Mouse (Mus musculus) testis, postnatal 14 days (tissue): ENCODE data around the gene Xrcc2.

ENCODE experiments used
- DNase-seq: peaks from one replicate; pipeline ENCODE4 v3.0.0; 2021; ENCODE audit warnings: low spot score

Gene Xrcc2

GRCm38 (mm10) chr5:25668306-25668705 lies 37.3 kb downstream of the Xrcc2 start:
- no peak for DNase-seq

DNA sequence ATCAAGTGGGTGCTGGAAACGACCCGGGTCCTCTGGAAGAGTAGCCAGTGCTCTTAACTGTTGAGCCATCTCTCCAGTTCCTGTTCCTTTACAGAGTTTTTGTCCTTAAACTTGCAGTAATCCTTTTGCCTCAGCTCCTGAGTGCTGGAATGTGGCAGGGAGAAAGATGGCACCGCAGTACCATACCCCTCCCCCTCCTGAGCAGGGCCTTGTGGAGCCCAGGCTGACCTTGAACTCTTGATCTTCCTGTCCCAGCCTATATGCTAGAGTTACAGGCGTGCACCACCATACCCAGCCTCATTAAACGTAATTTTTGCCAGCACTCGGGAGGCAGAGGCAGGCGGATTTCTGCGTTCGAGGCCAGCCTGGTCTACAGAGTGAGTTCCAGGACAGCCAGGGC lies 38.9 kb downstream of the Xrcc2 start:
- no peak for DNase-seq

DNA sequence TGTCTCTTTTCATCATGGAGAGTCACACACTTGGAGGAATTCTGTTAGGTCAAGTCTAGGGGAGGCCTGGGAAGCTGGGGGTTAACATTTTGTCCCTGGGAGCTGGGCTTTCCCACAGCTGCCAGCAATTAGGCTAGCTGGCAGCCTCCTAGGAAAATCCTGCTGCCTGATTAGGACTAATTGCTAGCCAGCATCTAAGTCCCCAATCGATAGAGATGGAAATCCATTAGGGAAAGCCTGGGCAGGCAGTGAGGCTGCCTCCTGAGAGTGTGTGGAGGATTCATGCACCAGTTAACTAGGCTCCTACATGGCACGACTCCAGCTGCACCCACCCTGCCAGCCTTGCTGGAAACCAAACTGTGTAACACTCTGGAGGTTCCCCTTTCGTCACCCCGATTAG lies 39.5 kb downstream of the Xrcc2 start:
- no peak for DNase-seq

- DNase-seq: no peak
Measured at GRCm38 (mm10) chr5:25665516-25665915, 40.1 kb downstream of the Xrcc2 start.

DNA sequence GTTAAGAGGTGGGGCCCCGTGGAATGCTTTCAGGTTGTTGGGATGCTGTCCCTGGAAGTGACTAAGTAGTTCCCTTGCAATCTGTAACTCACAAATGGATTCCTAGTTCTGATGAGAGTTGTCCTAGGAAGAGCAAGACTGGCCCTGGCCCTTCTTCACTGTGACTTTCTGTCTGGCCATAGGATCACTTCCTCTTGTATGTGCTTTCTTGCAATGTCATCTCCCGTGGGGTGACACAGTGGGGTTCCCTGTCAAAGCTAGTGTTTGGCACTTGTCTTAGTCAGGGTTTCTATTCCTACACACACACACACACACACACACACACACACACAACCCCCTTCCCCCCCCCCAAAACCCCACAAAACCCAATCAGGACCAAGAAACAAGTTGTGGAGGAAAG lies 42.5 kb downstream of the Xrcc2 start:
- DNase-seq: no peak

GRCm38 (mm10) chr5:25654578-25654987 lies 51.0 kb downstream of the Xrcc2 start:
- DNase-seq: peak; percentile 15

DNA sequence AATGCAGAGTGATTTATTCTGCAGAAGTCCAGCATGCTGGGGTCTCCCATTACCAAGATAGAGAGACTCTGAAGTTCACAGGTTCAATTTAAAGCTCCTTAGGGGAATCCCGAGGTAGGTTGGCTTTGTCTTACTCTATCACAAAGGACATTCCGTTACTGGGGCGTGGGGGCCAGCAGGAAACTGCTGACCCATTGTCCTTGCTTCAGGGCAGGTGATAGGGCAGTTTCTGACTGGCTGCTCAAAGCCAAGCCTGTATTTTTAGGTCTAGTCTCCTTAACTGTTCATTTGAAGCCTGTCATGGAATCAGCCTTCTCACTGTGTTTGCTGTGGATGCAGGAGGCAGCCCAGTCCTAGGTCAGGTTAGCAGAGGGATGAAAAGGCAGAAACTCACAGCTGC lies 52.2 kb downstream of the Xrcc2 start:
- no peak for DNase-seq

- no peak for DNase-seq
Measured at GRCm38 (mm10) chr5:25652435-25652834, 53.2 kb downstream of the Xrcc2 start.

- no peak for DNase-seq
Measured at GRCm38 (mm10) chr5:25645661-25646364, 59.8 kb downstream of the Xrcc2 start.

DNA sequence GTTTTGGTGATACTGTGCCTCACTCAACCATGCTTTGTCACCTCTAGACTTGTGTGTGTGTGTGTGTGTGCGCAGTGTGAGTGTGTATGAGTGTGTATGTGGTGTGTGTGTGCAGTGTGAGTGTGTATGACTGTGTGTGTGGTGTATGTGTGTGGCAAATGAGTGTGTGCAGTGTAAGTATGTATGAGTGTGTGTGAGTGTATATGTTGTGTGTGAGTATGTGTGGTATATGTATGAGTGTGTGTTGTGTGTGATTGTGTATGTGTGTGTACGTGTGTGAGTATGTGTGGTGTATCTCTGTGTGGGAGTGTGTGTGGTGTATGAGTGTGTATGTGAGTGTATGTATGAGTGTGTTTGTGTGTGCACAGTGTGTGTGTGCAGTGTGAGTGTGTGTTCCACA lies 61.1 kb downstream of the Xrcc2 start:
- no peak for DNase-seq

DNA sequence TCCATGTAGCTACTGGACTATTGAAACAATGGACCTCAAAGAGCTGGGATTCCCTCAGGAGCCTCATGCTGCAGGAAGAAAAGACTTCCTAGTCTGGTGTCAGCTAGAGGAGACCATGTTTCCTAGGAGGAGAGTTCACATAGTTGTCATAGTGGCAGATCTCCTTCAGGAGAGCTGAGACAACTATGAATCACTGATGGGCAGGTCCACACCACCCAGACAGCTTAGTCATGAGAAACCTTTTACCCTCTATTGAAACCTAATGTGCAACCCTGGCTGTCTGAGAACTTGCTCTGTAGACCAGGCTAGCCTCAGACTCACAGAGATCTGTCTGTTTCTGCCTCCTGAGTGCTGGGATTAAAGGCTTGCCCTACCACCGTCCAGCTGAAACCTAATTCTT lies 62.9 kb downstream of the Xrcc2 start:
- no peak for DNase-seq
